ENCODE assay signal across 16 mouse cellular contexts in genomic region chr5:134253806-134254205, GRCm38 (mm10). TPM values are rescaled to one million over a fixed set of nuclear protein-coding genes. Genes with fewer than 3 reads are reported as not detected.
DNase-seq lines count a peak whose midpoint lies in the region; ATAC-seq and TF ChIP-seq lines count a peak whose summit lies in the region.
"Had no signal": no experiment of that assay in that cellular context is flagged by ENCODE, and none has a peak within 500 bp of the region (broad histone marks: within the 10 kb centered on the region; RNA-seq: fewer than 3 reads in every experiment).

No protein-coding gene starts in this region.

- WGBS in forebrain, postnatal 0 days, result 72% methylated on average over 3 of the region's 3 CpGs
- 76% methylated on average over 3 of the region's 3 CpGs for whole genome bisulfite sequencing in forebrain, embryonic 15.5 days
- WGBS in liver, embryonic 14.5 days (ENCODE audit: insufficient replicate concordance), result 67% methylated on average over 3 of the region's 3 CpGs
- 69% methylated on average over 3 of the region's 3 CpGs for WGBS in liver, embryonic 11.5 days

- TF ChIP-seq CTCF in forebrain, postnatal 0 days (IDR thresholded peaks at IDR 0.05; ENCODE audit: low read depth), result peak; percentile 25; the same call in 1 of the 2 replicates
- peak; percentile 42; the same call in 1 of the 2 replicates for TF ChIP-seq CTCF in liver, embryonic 14.5 days (IDR thresholded peaks at IDR 0.05; ENCODE audit: low read depth)

- H3K4me3 ChIP-seq in forebrain, postnatal 0 days (ENCODE audit: low read depth, low read length), result no peak overlapping the region
- H3K4me3 ChIP-seq in forebrain, embryonic 15.5 days, result no peak overlapping the region
- no peak overlapping the region for H3K4me3 ChIP-seq in liver, embryonic 14.5 days (ENCODE audit: insufficient read depth in 1 of 2, low read depth in 2 of 2, low read length in 2 of 2)
- no peak overlapping the region for H3K4me3 ChIP-seq in liver, embryonic 11.5 days (ENCODE audit: low read depth, low read length)
- H3K4me3 ChIP-seq: limb, embryonic 13.5 days had no signal

- no peak for TF ChIP-seq EP300 in liver, embryonic 14.5 days (IDR thresholded peaks at IDR 0.05; ENCODE audit: low read depth)

- no peaks in the 10 kb centered on the region for H3K27me3 ChIP-seq in forebrain, postnatal 0 days (ENCODE audit: insufficient read depth, low read length)
- H3K27me3 ChIP-seq in forebrain, embryonic 15.5 days, result no peaks in the 10 kb centered on the region
- H3K27me3 ChIP-seq in liver, embryonic 14.5 days (ENCODE audit: control insufficient read depth, insufficient read depth, low read length), result no peaks in the 10 kb centered on the region
- no peaks in the 10 kb centered on the region for H3K27me3 ChIP-seq in liver, embryonic 11.5 days (replicated peaks; ENCODE audit: control insufficient read depth, insufficient read depth, low read length)
- H3K27me3 ChIP-seq: limb, embryonic 13.5 days; Patski had no signal

- no peak overlapping the region for H3K9ac ChIP-seq in forebrain, postnatal 0 days
- no peak overlapping the region for H3K9ac ChIP-seq in forebrain, embryonic 15.5 days (replicated peaks)
- no peak overlapping the region for H3K9ac ChIP-seq in liver, embryonic 14.5 days (replicated peaks)
- H3K9ac ChIP-seq in liver, embryonic 11.5 days (ENCODE audit: low read depth, low read length), result no peak overlapping the region
- H3K9ac ChIP-seq: limb, embryonic 13.5 days had no signal

- H3K27ac ChIP-seq in forebrain, postnatal 0 days (ENCODE audit: low read depth, low read length), result no peak overlapping the region
- H3K27ac ChIP-seq in forebrain, embryonic 15.5 days (replicated peaks), result no peak overlapping the region
- H3K27ac ChIP-seq in liver, embryonic 14.5 days, result no peak overlapping the region
- no peak overlapping the region for H3K27ac ChIP-seq in liver, embryonic 11.5 days (ENCODE audit: low read depth, low read length)
- H3K27ac ChIP-seq: limb, embryonic 13.5 days had no signal

- no peaks in the 10 kb centered on the region for H3K4me1 ChIP-seq in forebrain, postnatal 0 days (ENCODE audit: insufficient read depth)
- no peaks in the 10 kb centered on the region for H3K4me1 ChIP-seq in forebrain, embryonic 15.5 days
- no peaks in the 10 kb centered on the region for H3K4me1 ChIP-seq in liver, embryonic 14.5 days (replicated peaks; ENCODE audit: control insufficient read depth in 2 of 2, insufficient read depth in 2 of 2, low read length in 1 of 2)
- no peaks in the 10 kb centered on the region for H3K4me1 ChIP-seq in liver, embryonic 11.5 days (replicated peaks; ENCODE audit: control insufficient read depth, insufficient read depth, low read length)
- H3K4me1 ChIP-seq: limb, embryonic 13.5 days had no signal

- H3K36me3 ChIP-seq in forebrain, postnatal 0 days (ENCODE audit: insufficient read depth), result peaks cover 88% of the 10 kb centered on the region
- peaks cover 89% of the 10 kb centered on the region for H3K36me3 ChIP-seq in forebrain, embryonic 15.5 days
- peaks cover 41% of the 10 kb centered on the region for H3K36me3 ChIP-seq in liver, embryonic 14.5 days (replicated peaks; ENCODE audit: control insufficient read depth, insufficient read depth, low read depth)
- peaks cover 83% of the 10 kb centered on the region for H3K36me3 ChIP-seq in liver, embryonic 11.5 days (ENCODE audit: control insufficient read depth, insufficient read depth, low read length)

- ATAC-seq in forebrain, postnatal 0 days, result no peak
- ATAC-seq in forebrain, embryonic 15.5 days (replicated peaks), result no peak
- ATAC-seq in liver, embryonic 14.5 days (ENCODE audit: insufficient read depth), result no peak
- ATAC-seq in liver, embryonic 11.5 days (replicated peaks; ENCODE audit: low FRiP score), result no peak
- ATAC-seq: forebrain, embryonic 16.5 days; Patski had no signal

- DNase-seq in forebrain, postnatal 0 days, result no peak
- no peak for DNase-seq in liver, embryonic 14.5 days (ENCODE audit: low read depth in 3 of 3, low spot score in 3 of 3)
- no peak for DNase-seq in liver, embryonic 11.5 days (ENCODE audit: low spot score)
- peak; percentile 48 for DNase-seq in CD4-positive helper T cell, adult 2 months (ENCODE audit: low read depth, low spot score)
- DNase-seq in induced T-regulatory cell, adult 2 months (ENCODE audit: low read depth), result peak; percentile 69
- DNase-seq in spleen, postnatal 36 days (ENCODE audit: low spot score in 2 of 2), result no peak
- DNase-seq in right cerebral cortex, adult 18-20 months, result no peak
- DNase-seq: adrenal gland, postnatal 14 days; heart, postnatal 14 days; kidney, postnatal 14 days; layer of hippocampus, postnatal 36 days had no signal

- no peaks in the 10 kb centered on the region for H3K9me3 ChIP-seq in forebrain, postnatal 0 days (ENCODE audit: low read length)
- no peaks in the 10 kb centered on the region for H3K9me3 ChIP-seq in forebrain, embryonic 15.5 days
- H3K9me3 ChIP-seq in liver, embryonic 14.5 days (ENCODE audit: control insufficient read depth, low read length), result no peaks in the 10 kb centered on the region
- H3K9me3 ChIP-seq in liver, embryonic 11.5 days (ENCODE audit: control insufficient read depth, low read length), result no peaks in the 10 kb centered on the region
- H3K9me3 ChIP-seq: limb, embryonic 13.5 days had no signal

- H3K4me2 ChIP-seq in forebrain, postnatal 0 days (ENCODE audit: low read depth), result no peak overlapping the region
- H3K4me2 ChIP-seq in forebrain, embryonic 15.5 days (replicated peaks), result no peak overlapping the region
- H3K4me2 ChIP-seq in liver, embryonic 14.5 days (ENCODE audit: low read depth), result no peak overlapping the region
- H3K4me2 ChIP-seq in liver, embryonic 11.5 days, result no peak overlapping the region
- H3K4me2 ChIP-seq: limb, embryonic 13.5 days; midbrain, embryonic 11.5 days had no signal

RNA-seq across cellular contexts. Expression of gene Ncf1, which starts 24.4 kb away (rescaled TPM):
- 2.9 and 9.1 TPM in 2 replicates for total RNA-seq in forebrain, postnatal 0 days (2014; rRNA removed)
- polyA plus RNA-seq in forebrain, postnatal 0 days (2015; fragmentation: Nextera tagmentation; extraction: Ambion mirVana), result 1.3 and 2.1 TPM in 2 replicates
- 2.1 and 2.4 TPM in 2 replicates for polyA plus RNA-seq in forebrain, embryonic 15.5 days (2015; fragmentation: Nextera tagmentation; extraction: Ambion mirVana)
- polyA plus RNA-seq in liver, embryonic 14.5 days (2012; rRNA removed), result 7.7 and 9.8 TPM in 2 replicates
- 9.8 and 11.1 TPM in 2 replicates for polyA plus RNA-seq in liver, embryonic 14.5 days (2014; fragmentation: Nextera tagmentation; extraction: Ambion mirVana)
- 9.3 and 11.7 TPM in 2 replicates for polyA plus RNA-seq in liver, embryonic 11.5 days (2014; fragmentation: Nextera tagmentation; extraction: Ambion mirVana)

Comparison
In these comparisons a context has a peak if more than half of its experiments do, and no peak if none do; other contexts are left out.
1. DNase-seq: peak in CD4-positive helper T cell, adult 2 months (single experiment) and induced T-regulatory cell, adult 2 months (single experiment); none in forebrain, postnatal 0 days (single experiment), liver, embryonic 14.5 days (0 of 3), liver, embryonic 11.5 days (single experiment), spleen, postnatal 36 days (0 of 2) and right cerebral cortex, adult 18-20 months (single experiment).